Mouse (Mus musculus): Measurements from ENCODE around the gene Tm4sf19. TPM values are rescaled to one million over a fixed set of nuclear protein-coding genes. Genes with fewer than 3 reads are reported as not detected.

The Tm4sf19 gene
- polyA plus RNA-seq, 1 experiment from 2014 or later = 0.14 TPM

GRCm38 (mm10) chr16:32407730-32408129 is 7.4 kb downstream of the Tm4sf19 start:
- DNase-seq (ENCODE audit: low spot score) (no peak), ATAC-seq (ENCODE audit: low read depth) (no peak)
- WGBS = 82% methylated on average over 10 of the region's 10 CpGs
- no peaks in the 10 kb centered on the region for H3K9me3 ChIP-seq (ENCODE audit: control insufficient read depth, low read length)
- no peak overlapping the region for H3K4me3 ChIP-seq (ENCODE audit: low read depth, low read length)
- no peak overlapping the region for H3K9ac ChIP-seq (ENCODE audit: low read depth, low read length)
- H3K27me3 ChIP-seq (replicated peaks; ENCODE audit: control insufficient read depth, insufficient read depth, low read length) = no peaks in the 10 kb centered on the region
- H3K4me1 ChIP-seq (ENCODE audit: control insufficient read depth, insufficient read depth, low read length) = no peaks in the 10 kb centered on the region
- no peaks in the 10 kb centered on the region for H3K36me3 ChIP-seq (ENCODE audit: control insufficient read depth, insufficient read depth, low read length)
- H3K4me2 ChIP-seq (ENCODE audit: low read depth, low read length) = no peak overlapping the region
- H3K27ac ChIP-seq (replicated peaks; ENCODE audit: low read depth, low read length) = no peak overlapping the region

GRCm38 (mm10) chr16:32417457-32417856 is 17.2 kb downstream of the Tm4sf19 start:
- ATAC-seq (ENCODE audit: low read depth) = no peak
- no peaks in the 10 kb centered on the region for H3K36me3 ChIP-seq (ENCODE audit: control insufficient read depth, insufficient read depth, low read length)
- H3K9ac ChIP-seq (ENCODE audit: low read depth, low read length) = no peak overlapping the region
- no peaks in the 10 kb centered on the region for H3K27me3 ChIP-seq (replicated peaks; ENCODE audit: control insufficient read depth, insufficient read depth, low read length)
- WGBS = 35% methylated on average over 1 of the region's 1 CpGs
- DNase-seq (ENCODE audit: low spot score) = no peak
- H3K27ac ChIP-seq (replicated peaks; ENCODE audit: low read depth, low read length) = no peak overlapping the region
- no peak overlapping the region for H3K4me2 ChIP-seq (ENCODE audit: low read depth, low read length)
- H3K9me3 ChIP-seq (ENCODE audit: control insufficient read depth, low read length) = peaks cover 3% of the 10 kb centered on the region; the same call in 1 of the 2 replicates
- peaks cover 10% of the 10 kb centered on the region; the same call in 1 of the 2 replicates for H3K4me1 ChIP-seq (ENCODE audit: control insufficient read depth, insufficient read depth, low read length)
- H3K4me3 ChIP-seq (ENCODE audit: low read depth, low read length) = no peak overlapping the region

- ATAC-seq (ENCODE audit: low read depth) (peak; percentile 97), DNase-seq (ENCODE audit: low spot score) (peak; percentile 98)
- Histone ChIP-seq H3K36me3 (ENCODE audit: control insufficient read depth, insufficient read depth, low read length) (no peaks in the 10 kb centered on the region), H3K27ac (replicated peaks; ENCODE audit: low read depth, low read length) (peak within 1 kb of the TSS; percentile 92), H3K4me2 (ENCODE audit: low read depth, low read length) (peak within 1 kb of the TSS; percentile 75), H3K9ac (ENCODE audit: low read depth, low read length) (peak within 1 kb of the TSS; percentile 82), H3K4me1 (ENCODE audit: control insufficient read depth, insufficient read depth, low read length) (peaks cover 10% of the 10 kb centered on the region; the same call in 1 of the 2 replicates), H3K27me3 (replicated peaks; ENCODE audit: control insufficient read depth, insufficient read depth, low read length) (no peaks in the 10 kb centered on the region), H3K9me3 (ENCODE audit: control insufficient read depth, low read length) (no peaks in the 10 kb centered on the region), H3K4me3 (ENCODE audit: low read depth, low read length) (peak within 1 kb of the TSS; percentile 61)
- 1% methylated on average over 44 of the region's 45 CpGs for WGBS
These were observed 19.5 kb downstream of the Tm4sf19 start, which contains the start of gene Tctex1d2 for GRCm38 (mm10) chr16:32419517-32420483. TSS of gene Tctex1d2 (plus strand) at chr16:32419702.

- ATAC-seq (ENCODE audit: low read depth) = no peak
- 93% methylated on average over 3 of the region's 3 CpGs for WGBS
- H3K4me3 ChIP-seq (ENCODE audit: low read depth, low read length) = no peak overlapping the region
- H3K27me3 ChIP-seq (replicated peaks; ENCODE audit: control insufficient read depth, insufficient read depth, low read length) = no peaks in the 10 kb centered on the region
- no peak for DNase-seq (ENCODE audit: low spot score)
- no peak overlapping the region for H3K9ac ChIP-seq (ENCODE audit: low read depth, low read length)
- no peak overlapping the region for H3K27ac ChIP-seq (replicated peaks; ENCODE audit: low read depth, low read length)
- no peak overlapping the region for H3K4me2 ChIP-seq (ENCODE audit: low read depth, low read length)
- H3K36me3 ChIP-seq (ENCODE audit: control insufficient read depth, insufficient read depth, low read length) = no peaks in the 10 kb centered on the region
- H3K4me1 ChIP-seq (ENCODE audit: control insufficient read depth, insufficient read depth, low read length) = peaks cover 11% of the 10 kb centered on the region; the same call in 1 of the 2 replicates
- H3K9me3 ChIP-seq (ENCODE audit: control insufficient read depth, low read length) = no peaks in the 10 kb centered on the region
These were observed 27.2 kb downstream of the Tm4sf19 start for GRCm38 (mm10) chr16:32427506-32427905.

GRCm38 (mm10) chr16:32430474-32431046 is 30.3 kb downstream of the Tm4sf19 start, which contains the start of gene Pcyt1a:
TSS of gene Pcyt1a (plus strand) at chr16:32430921.
- ATAC-seq (ENCODE audit: low read depth) (peak; percentile 99), DNase-seq (ENCODE audit: low spot score) (peak; percentile 97)
- WGBS = under 1% methylated on average over 39 of the region's 54 CpGs
- H3K4me3 ChIP-seq (ENCODE audit: low read depth, low read length) = peak within 1 kb of the TSS; percentile 85
- peak within 1 kb of the TSS; percentile 81 for H3K9ac ChIP-seq (ENCODE audit: low read depth, low read length)
- H3K4me1 ChIP-seq (ENCODE audit: control insufficient read depth, insufficient read depth, low read length) = peaks cover 11% of the 10 kb centered on the region; the same call in 1 of the 2 replicates
- H3K9me3 ChIP-seq (ENCODE audit: control insufficient read depth, low read length) = no peaks in the 10 kb centered on the region
- H3K36me3 ChIP-seq (ENCODE audit: control insufficient read depth, insufficient read depth, low read length) = no peaks in the 10 kb centered on the region
- H3K4me2 ChIP-seq (ENCODE audit: low read depth, low read length) = peak within 1 kb of the TSS; percentile 85
- peak within 1 kb of the TSS; percentile 88 for H3K27ac ChIP-seq (replicated peaks; ENCODE audit: low read depth, low read length)
- H3K27me3 ChIP-seq (replicated peaks; ENCODE audit: control insufficient read depth, insufficient read depth, low read length) = no peaks in the 10 kb centered on the region

- DNase-seq (ENCODE audit: low spot score) = no peak
- peak; percentile 24 for ATAC-seq (ENCODE audit: low read depth)
- Histone ChIP-seq H3K27ac (replicated peaks; ENCODE audit: low read depth, low read length) (peak overlapping the region; percentile 88), H3K4me2 (ENCODE audit: low read depth, low read length) (peak overlapping the region; percentile 85), H3K4me1 (ENCODE audit: control insufficient read depth, insufficient read depth, low read length) (peaks cover 11% of the 10 kb centered on the region; the same call in 1 of the 2 replicates), H3K4me3 (ENCODE audit: low read depth, low read length) (peak overlapping the region; percentile 85), H3K9ac (ENCODE audit: low read depth, low read length) (peak overlapping the region; percentile 81), H3K36me3 (ENCODE audit: control insufficient read depth, insufficient read depth, low read length) (no peaks in the 10 kb centered on the region), H3K27me3 (replicated peaks; ENCODE audit: control insufficient read depth, insufficient read depth, low read length) (no peaks in the 10 kb centered on the region), H3K9me3 (ENCODE audit: control insufficient read depth, low read length) (no peaks in the 10 kb centered on the region)
- WGBS = under 1% methylated on average over 28 of the region's 28 CpGs
These were observed 30.8 kb downstream of the Tm4sf19 start for GRCm38 (mm10) chr16:32431047-32431591.

GRCm38 (mm10) chr16:32431926-32432325 is 31.6 kb downstream of the Tm4sf19 start:
- peak overlapping the region; percentile 81; the same call in 1 of the 2 replicates for H3K9ac ChIP-seq (ENCODE audit: low read depth, low read length)

GRCm38 (mm10) chr16:32433138-32433537 is 32.8 kb downstream of the Tm4sf19 start:
- Histone ChIP-seq H3K9ac (ENCODE audit: low read depth, low read length) (no peak overlapping the region), H3K27ac (replicated peaks; ENCODE audit: low read depth, low read length) (no peak overlapping the region), H3K9me3 (ENCODE audit: control insufficient read depth, low read length) (no peaks in the 10 kb centered on the region), H3K4me3 (ENCODE audit: low read depth, low read length) (no peak overlapping the region), H3K4me2 (ENCODE audit: low read depth, low read length) (no peak overlapping the region), H3K4me1 (ENCODE audit: control insufficient read depth, insufficient read depth, low read length) (peaks cover 11% of the 10 kb centered on the region; the same call in 1 of the 2 replicates), H3K27me3 (replicated peaks; ENCODE audit: control insufficient read depth, insufficient read depth, low read length) (no peaks in the 10 kb centered on the region), H3K36me3 (ENCODE audit: control insufficient read depth, insufficient read depth, low read length) (no peaks in the 10 kb centered on the region)
- WGBS = 81% methylated on average over 2 of the region's 2 CpGs
- no peak for ATAC-seq (ENCODE audit: low read depth)
- no peak for DNase-seq (ENCODE audit: low spot score)

More at GRCm38 (mm10) chr16:32431926-32432325, 31.6 kb downstream of the Tm4sf19 start:
- Histone ChIP-seq H3K9me3 (ENCODE audit: control insufficient read depth, low read length) (no peaks in the 10 kb centered on the region), H3K36me3 (ENCODE audit: control insufficient read depth, insufficient read depth, low read length) (no peaks in the 10 kb centered on the region), H3K27me3 (replicated peaks; ENCODE audit: control insufficient read depth, insufficient read depth, low read length) (no peaks in the 10 kb centered on the region), H3K27ac (replicated peaks; ENCODE audit: low read depth, low read length) (no peak overlapping the region), H3K4me1 (ENCODE audit: control insufficient read depth, insufficient read depth, low read length) (peaks cover 11% of the 10 kb centered on the region; the same call in 1 of the 2 replicates), H3K4me2 (ENCODE audit: low read depth, low read length) (peak overlapping the region; percentile 85), H3K4me3 (ENCODE audit: low read depth, low read length) (peak overlapping the region; percentile 85)
- no peak for DNase-seq (ENCODE audit: low spot score)
- ATAC-seq (ENCODE audit: low read depth) = no peak
- WGBS = 92% methylated on average over 1 of the region's 1 CpGs
